Mouse (Mus musculus) gastrocnemius, postnatal 36 days (tissue): ENCODE results near the gene Ncmap. TPM values are rescaled to one million over a fixed set of nuclear protein-coding genes. Genes with fewer than 3 reads are reported as not detected.
"Not testable (repeated sequence)": the region's sequence is repeated elsewhere in the genome, so short reads cannot be mapped to it uniquely, and the experiment has no call there.

Source experiments
- DNase-seq, 2 experiments: peaks; one replicate each; pipeline ENCODE4 v3.0.0; 2022
- intact Hi-C: fragments of 180-260 bp; cut with DNase I; formaldehyde crosslinking; loops from one replicate; pipeline ENCODE4 v1.15.1; 2025
- microRNA-seq, 2 experiments: library from miRNA; unstranded; fragments of <30 nt; microRNA quantifications; one replicate each; pipeline ENCODE4 v1.2.0; 2021
- total RNA-seq, 2 experiments: library from RNA; stranded (reverse); gene quantifications; 2 replicates each; pipeline ENCODE4 v1.2.3; 2021

Ncmap gene
- total RNA-seq, 2 experiments from 2014 or later = 2.2 to 4.9 TPM

DNA sequence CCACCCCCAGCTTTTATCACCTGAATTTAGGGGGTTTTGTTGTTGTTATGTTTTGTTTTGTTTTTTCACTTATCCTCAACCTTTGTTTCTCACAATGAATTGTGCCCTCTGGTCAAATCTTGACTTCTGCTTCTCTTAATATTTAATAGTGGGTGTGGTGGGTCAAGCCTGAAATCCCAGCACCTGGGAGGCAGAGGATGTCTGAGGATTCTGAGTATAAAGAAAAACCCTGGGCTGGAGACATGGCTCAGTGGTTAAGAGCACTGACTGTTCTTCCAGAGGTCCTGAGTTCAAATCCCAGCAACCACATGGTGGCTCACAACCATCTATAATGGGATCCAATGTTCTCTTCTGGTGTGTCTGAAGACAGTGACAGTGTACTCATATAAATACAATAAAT is 43.3 kb downstream of the Ncmap start:
- intact Hi-C loops, DNase-seq: not testable (repeated sequence)

- intact Hi-C loops = no loop called here
- DNase-seq = no peak
Observed at GRCm38 (mm10) chr4:135353794-135354450, 44.1 kb downstream of the Ncmap start.

DNA sequence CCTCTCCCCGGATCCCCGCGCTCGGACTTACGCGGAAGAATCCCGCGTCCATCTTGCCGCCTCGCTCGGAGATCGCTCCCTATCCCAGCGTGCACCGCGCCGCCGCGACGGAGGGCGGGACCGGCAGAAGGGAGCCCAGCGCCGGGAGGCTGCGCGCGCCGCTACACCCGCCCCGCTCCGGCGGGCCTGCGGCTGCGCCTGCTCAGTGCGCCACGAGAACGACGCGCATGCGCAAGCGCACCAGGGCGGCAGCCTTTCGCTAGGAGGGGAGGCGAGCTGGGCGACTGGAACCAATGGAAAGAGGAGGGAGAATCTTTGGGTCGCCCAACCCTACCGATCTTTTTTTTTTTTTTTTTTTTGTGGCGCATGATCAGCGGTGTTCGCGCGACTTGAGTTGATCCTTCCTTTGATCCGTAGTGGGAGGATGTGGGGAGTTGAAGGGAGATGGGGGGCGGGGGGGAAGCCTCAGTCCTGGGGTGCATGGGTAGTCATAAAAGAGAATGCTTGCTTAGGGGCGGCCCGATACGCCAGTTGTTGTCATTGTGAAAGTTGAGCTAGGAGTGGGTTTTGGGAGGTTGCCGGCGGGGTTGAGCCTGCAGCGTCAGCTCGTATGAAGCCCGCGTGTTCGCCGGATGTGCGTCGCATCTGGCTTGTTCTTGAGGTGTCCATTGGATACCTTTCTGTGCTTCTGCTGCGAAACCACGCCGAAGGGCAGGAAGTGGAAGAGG is 44.8 kb downstream of the Ncmap start, which contains the start of gene Srrm1:
Gene Srrm1, minus strand, starts transcription at position 256 of the 728 bp plus-strand sequence.
- intact Hi-C loops = no loop called here

GRCm38 (mm10) chr4:135352326-135353065 is 45.5 kb downstream of the Ncmap start:
- intact Hi-C loops = no loop called here
- peak in 1 of 2 experiments; percentile 18 for DNase-seq

More for the DNA sequence above, 44.8 kb downstream of the Ncmap start, which contains the start of gene Srrm1:
- peak; percentile 95 to 98 for DNase-seq

- DNase-seq = no peak
- intact Hi-C loops = no loop called here
Observed at GRCm38 (mm10) chr4:135337376-135337942, 60.6 kb downstream of the Ncmap start.

DNA sequence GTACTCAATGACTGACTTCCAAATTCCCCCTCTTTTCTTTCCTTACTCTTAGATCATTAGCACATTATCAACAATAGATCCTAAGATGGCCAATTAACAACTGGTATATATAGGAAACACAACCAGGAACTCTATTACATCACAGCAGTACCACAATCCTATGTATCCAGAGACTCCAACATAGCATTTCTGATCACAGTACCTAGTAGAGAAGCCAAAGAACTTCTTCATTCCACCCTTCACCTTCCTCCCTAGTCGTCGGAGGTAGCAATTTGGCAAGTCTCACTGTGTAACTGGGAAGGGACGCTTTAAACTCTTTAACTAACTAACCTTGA is 62.0 kb downstream of the Ncmap start:
- intact Hi-C loops = no loop called here
- no peak for DNase-seq

GRCm38 (mm10) chr4:135335327-135336022 is 62.6 kb downstream of the Ncmap start:
- intact Hi-C loops = no loop called here
- no peak for DNase-seq

DNA sequence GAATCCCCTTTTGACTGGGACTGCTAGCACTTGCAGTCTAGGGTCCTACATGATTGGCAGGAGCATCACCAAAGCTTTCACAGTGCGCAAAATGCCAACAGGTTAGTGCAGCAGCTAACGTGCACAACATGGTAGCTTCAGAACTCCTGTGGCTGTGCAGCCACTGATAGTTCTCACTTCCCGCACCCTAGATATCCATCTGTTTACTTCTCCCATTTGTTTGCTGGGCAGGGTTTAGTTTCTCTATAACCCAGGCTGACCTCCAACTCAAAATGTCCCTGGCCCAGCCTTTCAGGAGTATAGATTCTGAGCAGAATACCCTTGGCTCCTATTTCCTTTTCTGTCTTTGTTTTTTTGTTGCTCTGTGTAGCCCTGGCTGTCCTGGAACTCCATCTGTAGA is 71.6 kb downstream of the Ncmap start:
- DNase-seq = peak in 1 of 2 experiments; percentile 7

GRCm38 (mm10) chr4:135326046-135326445 is 72.0 kb downstream of the Ncmap start:
- DNase-seq = peak in 1 of 2 experiments; percentile 1
- intact Hi-C loops = loop anchor here (10.0 kb wide), 1 partner anchor 381 kb away; no protein-coding TSS in a partner anchor

More for the DNA sequence above, 71.6 kb downstream of the Ncmap start:
- intact Hi-C loops = loop anchor here (10.0 kb wide), 1 partner anchor 382 kb away; no protein-coding TSS in a partner anchor

DNA sequence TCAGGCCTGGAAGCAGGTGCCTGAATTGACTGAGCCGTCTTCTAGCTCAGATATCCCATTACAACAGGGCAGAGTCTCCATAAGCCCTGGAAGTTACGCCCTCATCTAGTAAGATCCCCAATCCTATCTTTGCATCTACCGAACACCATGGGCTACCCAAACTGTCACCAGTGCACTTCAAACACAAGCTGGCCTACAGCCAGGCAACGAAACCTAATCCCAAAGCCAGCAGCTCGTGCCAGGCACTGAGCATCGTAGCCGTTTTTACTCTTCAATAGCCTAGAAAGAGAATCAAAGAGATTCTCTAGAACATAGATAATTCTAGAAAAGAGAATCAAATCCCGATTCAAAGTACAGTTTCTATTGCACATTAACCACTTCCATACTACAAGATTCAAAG is 75.0 kb downstream of the Ncmap start:
- no peak for DNase-seq
- intact Hi-C loops = loop anchor here (10.0 kb wide), 1 partner anchor 378 kb away; no protein-coding TSS in a partner anchor

Small RNA genes within 50 kb of the gene (microRNA-seq; reads per million reads assigned to microRNA genes)
- 57.9 to 105 reads per million in 2 experiments for gene Mir700

Other genes starting within 250 kb of the Ncmap start
- gene Clic4, start 125.4 kb downstream of the Ncmap start, total RNA-seq = 10 to 100 TPM; 22.4 to 24.3 TPM
- gene Srrm1, start 44.9 kb downstream of the Ncmap start, total RNA-seq = 10 to 100 TPM; 51.5 to 59.3 TPM
- gene Rcan3, start 35.6 kb upstream of the Ncmap start, total RNA-seq = 1 to 10 TPM; 3.2 to 4.0 TPM
- gene Stpg1, start 96.6 kb upstream of the Ncmap start, total RNA-seq = not detected
- gene Nipal3, start 96.8 kb upstream of the Ncmap start, total RNA-seq = 10 to 100 TPM; 12.7 to 16.3 TPM
- under 1 TPM; 0.08 to 0.20 TPM for gene Grhl3, start 175.4 kb upstream of the Ncmap start, total RNA-seq